Mouse (Mus musculus): ENCODE data around the gene Mknk2. TPM values are rescaled to one million over a fixed set of nuclear protein-coding genes. Genes with fewer than 3 reads are reported as not detected.
A peak's percentile ranks its signal among the peaks of the same experiment; 100 is the strongest.

Mknk2 gene
- total RNA-seq, 2 experiments from 2014 or later, result 143 to 159 TPM

- intact Hi-C loops (cut with DNase I), result no loop called here
- no peak for DNase-seq
Observed at GRCm38 (mm10) chr10:80619465-80620244, 58.3 kb downstream of the Mknk2 start.

GRCm38 (mm10) chr10:80618181-80618580 is 59.7 kb downstream of the Mknk2 start:
- intact Hi-C loops (cut with DNase I), result no loop called here
- peak in 1 of 2 experiments; percentile 56 for DNase-seq

Other genes starting within 250 kb of the Mknk2 start
- 10 to 100 TPM; 40.3 to 51.8 TPM for gene Tcf3, start 244.5 kb downstream of the Mknk2 start, total RNA-seq (2021)
- not detected for gene Onecut3, start 183.3 kb downstream of the Mknk2 start, total RNA-seq (2021)
- not detected for gene Atp8b3, start 139.0 kb downstream of the Mknk2 start, total RNA-seq (2021)
- gene Rexo1, start 116.6 kb downstream of the Mknk2 start, total RNA-seq (2021), result 10 to 100 TPM; 20.3 to 21.5 TPM
- gene Klf16, start 100.8 kb downstream of the Mknk2 start, total RNA-seq (2021), result 1 to 10 TPM; 5.9 to 6.9 TPM
- gene Abhd17a, start 87.8 kb downstream of the Mknk2 start, total RNA-seq (2021), result 100 to 1,000 TPM in 1 of 2 experiments, 10 to 100 TPM in 1; 92.2 to 102 TPM
- gene Scamp4, start 75.2 kb downstream of the Mknk2 start, total RNA-seq (2021), result 10 to 100 TPM; 25.9 to 27.8 TPM
- gene Adat3, start 75.2 kb downstream of the Mknk2 start, total RNA-seq (2021), result 1 to 10 TPM; 1.2 to 1.8 TPM
- 1 to 10 TPM in 1 of 2 experiments, under 1 TPM in 1; 0.98 to 1.2 TPM for gene Gm49322, start 72.1 kb downstream of the Mknk2 start, total RNA-seq (2021)
- 100 to 1,000 TPM; 137 to 141 TPM for gene Csnk1g2, start 55.3 kb downstream of the Mknk2 start, total RNA-seq (2021)
- gene Btbd2, start 21.0 kb downstream of the Mknk2 start, total RNA-seq (2021), result 10 to 100 TPM; 42.2 to 46.4 TPM
- gene Mob3a, start 23.9 kb upstream of the Mknk2 start, total RNA-seq (2021), result 10 to 100 TPM; 10.1 to 11.3 TPM
- 1 to 10 TPM; 2.9 to 4.1 TPM for gene Izumo4, start 24.1 kb upstream of the Mknk2 start, total RNA-seq (2021)
- 10 to 100 TPM; 47.6 to 52.5 TPM for gene Ap3d1, start 64.2 kb upstream of the Mknk2 start, total RNA-seq (2021)
- gene Dot1l, start 77.1 kb upstream of the Mknk2 start, total RNA-seq (2021), result 10 to 100 TPM; 66.3 to 67.6 TPM
- 10 to 100 TPM; 36.8 to 41.4 TPM for gene Sf3a2, start 120.1 kb upstream of the Mknk2 start, total RNA-seq (2021)
- gene Plekhj1, start 120.5 kb upstream of the Mknk2 start, total RNA-seq (2021), result 10 to 100 TPM; 32.6 to 32.9 TPM
- gene Amh, start 127.1 kb upstream of the Mknk2 start, total RNA-seq (2021), result under 1 TPM; 0.41 to 0.45 TPM
- gene Jsrp1, start 135.4 kb upstream of the Mknk2 start, total RNA-seq (2021), result under 1 TPM in 1 of 2 experiments, not detected in 1; 0.74 TPM
- 1,000 to 10,000 TPM; 1,023 to 1,076 TPM for gene Oaz1, start 148.5 kb upstream of the Mknk2 start, total RNA-seq (2021)
- 1 to 10 TPM; 3.8 to 6.5 TPM for gene Lingo3, start 165.9 kb upstream of the Mknk2 start, total RNA-seq (2021)
- 10 to 100 TPM; 23.6 to 28.2 TPM for gene Lsm7, start 177.1 kb upstream of the Mknk2 start, total RNA-seq (2021)
- gene Sppl2b, start 177.2 kb upstream of the Mknk2 start, total RNA-seq (2021), result 10 to 100 TPM; 26.0 to 27.7 TPM
- not detected for gene Tmprss9, start 193.7 kb upstream of the Mknk2 start, total RNA-seq (2021)
- 100 to 1,000 TPM; 163 to 175 TPM for gene Timm13, start 222.9 kb upstream of the Mknk2 start, total RNA-seq (2021)
- 10 to 100 TPM; 10.2 to 11.9 TPM for gene Lmnb2, start 240.1 kb upstream of the Mknk2 start, total RNA-seq (2021)

All from heart, postnatal 10 days (tissue).